Mouse (Mus musculus): ENCODE measurements around the gene Syne2. TPM values are rescaled to one million over a fixed set of nuclear protein-coding genes. Genes with fewer than 3 reads are reported as not detected.

Gene Syne2
- polyA plus RNA-seq, 1 experiment from 2014 or later: 2.7 TPM

DNA sequence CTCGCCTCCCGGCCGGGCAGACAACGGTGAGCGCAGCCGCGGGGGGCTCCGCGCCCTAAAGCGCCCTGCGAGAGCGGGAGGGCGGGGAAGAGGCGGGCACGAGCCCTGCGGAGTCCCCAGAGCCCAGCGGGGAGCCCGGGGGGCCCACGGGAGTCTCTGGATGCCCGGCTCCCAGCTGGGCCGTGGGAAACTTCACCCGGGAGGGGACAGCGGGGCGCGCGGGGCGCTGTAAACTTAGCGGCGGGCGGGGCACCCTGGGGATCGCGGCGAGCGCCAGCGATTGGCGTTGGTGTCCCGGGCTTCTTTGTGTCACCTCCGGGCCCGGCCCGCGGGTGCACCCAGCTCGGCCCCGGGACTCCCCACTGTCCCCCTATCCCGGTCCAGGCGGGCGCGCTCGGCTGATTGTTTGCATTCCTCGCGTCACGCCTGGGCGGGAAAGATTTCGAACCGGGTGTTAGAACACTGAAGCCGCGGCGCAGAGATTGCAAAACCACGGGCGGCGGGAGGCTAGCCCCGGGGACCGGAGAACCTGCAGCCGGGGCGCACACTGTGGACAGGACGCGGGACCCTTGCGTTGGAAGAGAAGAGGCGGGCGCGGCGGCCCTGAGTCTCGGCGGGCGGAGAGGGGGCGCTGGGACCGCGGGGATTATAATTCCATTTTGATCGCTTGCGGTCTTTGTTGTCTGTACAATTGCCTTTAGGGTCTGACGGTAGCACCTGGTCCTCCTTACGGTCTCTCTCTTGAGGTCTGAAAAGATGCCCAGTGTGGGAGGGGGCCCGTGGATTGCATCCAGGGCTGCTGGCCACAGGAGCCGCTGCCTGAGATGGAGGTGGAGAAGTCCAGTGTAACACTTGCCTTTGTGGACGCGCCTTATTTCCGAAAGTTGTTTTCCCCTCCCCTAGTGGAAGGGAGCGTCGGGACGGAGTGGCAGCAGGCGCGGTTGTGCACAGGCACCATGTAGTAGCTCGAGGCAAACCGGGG is 810 bp downstream of the Syne2 start:
- Histone ChIP-seq H3K79me2 (ENCODE audit: inconsistent target) (no peaks in the 10 kb centered on the region), H3K36me3 (ENCODE audit: inconsistent target) (no peaks in the 10 kb centered on the region), H3K27ac (no peak overlapping the region), H3K4me3 (ENCODE audit: inconsistent target) (peak overlapping the region; percentile 21; the same call in 1 of the 2 replicates)
- WGBS (ENCODE audit: missing documents): under 1% methylated on average over 82 of the region's 93 CpGs

DNA sequence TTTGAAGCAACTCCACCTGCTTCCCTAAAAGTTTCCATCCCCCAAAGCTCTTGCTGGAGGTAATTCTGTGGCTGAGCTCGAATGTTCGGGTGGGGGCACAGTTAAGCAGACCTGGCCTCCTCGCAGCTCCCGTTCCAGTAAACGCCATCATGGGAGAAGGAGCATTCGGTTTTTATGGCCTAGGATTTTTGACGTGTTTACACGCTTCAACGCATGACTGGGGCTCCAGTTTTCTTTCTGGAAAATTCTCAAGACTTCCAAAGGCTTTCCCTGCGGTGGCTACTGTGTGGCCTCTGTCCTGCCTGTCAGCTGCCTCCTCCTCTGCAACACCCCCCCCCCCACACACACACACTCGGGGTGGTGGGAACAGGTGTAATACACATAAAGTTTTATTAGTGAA is 1.5 kb downstream of the Syne2 start:
- no peak overlapping the region for H3K27ac ChIP-seq
- no peak overlapping the region for H3K4me3 ChIP-seq (ENCODE audit: inconsistent target)
- H3K36me3 ChIP-seq (ENCODE audit: inconsistent target): no peaks in the 10 kb centered on the region
- WGBS (ENCODE audit: missing documents): 43% methylated on average over 11 of the region's 11 CpGs
- H3K79me2 ChIP-seq (ENCODE audit: inconsistent target): no peaks in the 10 kb centered on the region

DNA sequence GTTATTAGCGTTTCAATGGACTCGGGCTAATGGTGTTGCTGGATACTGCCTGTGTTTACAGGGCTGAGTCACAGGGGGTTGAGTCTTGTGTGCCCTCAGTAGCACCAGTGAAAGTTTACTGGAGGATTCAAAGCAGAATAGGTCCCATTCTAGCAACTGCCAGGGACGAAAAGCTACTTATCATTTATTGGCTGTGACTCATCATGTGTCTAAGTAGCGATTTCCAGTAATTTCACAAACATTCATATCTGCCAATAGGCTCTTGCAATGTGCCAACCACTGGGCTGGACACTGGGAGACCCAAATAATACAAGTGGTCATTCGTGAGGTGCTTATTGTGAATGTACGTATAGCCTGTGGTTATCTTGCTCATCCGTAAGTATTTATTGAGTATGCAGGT is 2.3 kb downstream of the Syne2 start:
- 98% methylated on average over 7 of the region's 7 CpGs for WGBS (ENCODE audit: missing documents)
- no peaks in the 10 kb centered on the region for H3K79me2 ChIP-seq (ENCODE audit: inconsistent target)

GRCm38 (mm10) chr12:75822122-75822521 is 4.2 kb downstream of the Syne2 start:
- H3K27ac ChIP-seq: no peak overlapping the region
- H3K4me3 ChIP-seq (ENCODE audit: inconsistent target): no peak overlapping the region
- no peaks in the 10 kb centered on the region for H3K79me2 ChIP-seq (ENCODE audit: inconsistent target)
- WGBS (ENCODE audit: missing documents): 97% methylated on average over 6 of the region's 6 CpGs
- no peaks in the 10 kb centered on the region for H3K36me3 ChIP-seq (ENCODE audit: inconsistent target)

More for the DNA sequence above, 2.3 kb downstream of the Syne2 start:
- Histone ChIP-seq H3K4me3 (ENCODE audit: inconsistent target) (no peak overlapping the region), H3K36me3 (ENCODE audit: inconsistent target) (no peaks in the 10 kb centered on the region), H3K27ac (no peak overlapping the region)

- Histone ChIP-seq H3K79me2 (ENCODE audit: inconsistent target) (no peaks in the 10 kb centered on the region), H3K36me3 (ENCODE audit: inconsistent target) (no peaks in the 10 kb centered on the region), H3K4me3 (ENCODE audit: inconsistent target) (no peak overlapping the region), H3K27ac (no peak overlapping the region)
- WGBS (ENCODE audit: missing documents): 89% methylated on average over 6 of the region's 6 CpGs
Measured at GRCm38 (mm10) chr12:75823475-75823874, 5.5 kb downstream of the Syne2 start.

DNA sequence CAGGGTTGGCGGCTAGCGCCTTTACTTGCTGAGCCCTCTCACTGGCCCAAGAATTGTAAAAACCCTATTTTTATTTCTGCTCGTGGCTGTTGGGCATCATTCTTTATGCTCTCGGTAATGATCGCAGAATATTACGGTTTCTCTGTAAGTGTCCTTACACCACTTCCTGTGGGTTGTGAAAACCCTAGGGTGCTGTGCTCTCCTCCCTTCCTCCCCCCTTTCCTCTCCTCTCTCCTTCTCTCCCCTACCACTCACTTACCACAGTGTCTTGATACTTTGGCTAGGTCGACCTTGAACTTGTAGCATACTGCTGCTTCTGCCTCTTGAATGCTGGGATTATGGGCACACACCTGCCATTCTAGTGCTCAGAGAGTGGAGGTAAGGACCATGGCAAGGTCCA is 7.5 kb downstream of the Syne2 start:
- Histone ChIP-seq H3K79me2 (ENCODE audit: inconsistent target) (no peaks in the 10 kb centered on the region), H3K27ac (no peak overlapping the region), H3K36me3 (ENCODE audit: inconsistent target) (no peaks in the 10 kb centered on the region), H3K4me3 (ENCODE audit: inconsistent target) (no peak overlapping the region)
- WGBS (ENCODE audit: missing documents): 42% methylated on average over 7 of the region's 7 CpGs

- WGBS (ENCODE audit: missing documents): 87% methylated on average over 10 of the region's 10 CpGs
- Histone ChIP-seq H3K4me3 (ENCODE audit: inconsistent target) (no peak overlapping the region), H3K79me2 (ENCODE audit: inconsistent target) (no peaks in the 10 kb centered on the region), H3K27ac (no peak overlapping the region), H3K36me3 (ENCODE audit: inconsistent target) (no peaks in the 10 kb centered on the region)
Measured at GRCm38 (mm10) chr12:75826699-75827353, 8.9 kb downstream of the Syne2 start.

DNA sequence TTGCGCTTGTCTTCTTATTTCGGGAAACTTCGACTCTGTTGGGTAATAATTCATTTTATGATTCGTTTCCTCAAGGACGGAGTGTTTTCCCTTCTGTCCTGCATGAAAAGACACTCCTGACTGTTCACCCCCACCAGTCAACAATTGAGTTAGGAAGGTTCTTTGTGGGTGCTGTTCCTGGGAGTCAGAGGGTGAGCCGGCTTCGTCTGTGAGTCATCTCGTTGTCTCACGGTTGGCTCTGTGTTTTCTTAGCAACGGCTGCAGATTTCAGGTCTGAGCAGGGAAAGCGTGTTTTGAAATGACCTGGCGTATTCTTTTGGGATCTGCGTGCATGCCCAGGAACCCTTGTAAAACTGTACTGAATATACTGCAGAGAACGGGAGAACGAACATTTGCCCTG is 9.8 kb downstream of the Syne2 start:
- no peak overlapping the region for H3K27ac ChIP-seq
- 87% methylated on average over 15 of the region's 15 CpGs for WGBS (ENCODE audit: missing documents)

GRCm38 (mm10) chr12:75829616-75830015 is 11.7 kb downstream of the Syne2 start:
- 87% methylated on average over 5 of the region's 5 CpGs for WGBS (ENCODE audit: missing documents)
- Histone ChIP-seq H3K27ac (no peak overlapping the region), H3K79me2 (ENCODE audit: inconsistent target) (no peaks in the 10 kb centered on the region), H3K4me3 (ENCODE audit: inconsistent target) (no peak overlapping the region), H3K36me3 (ENCODE audit: inconsistent target) (no peaks in the 10 kb centered on the region)

More for the DNA sequence above, 9.8 kb downstream of the Syne2 start:
- H3K36me3 ChIP-seq (ENCODE audit: inconsistent target): no peaks in the 10 kb centered on the region
- H3K4me3 ChIP-seq (ENCODE audit: inconsistent target): no peak overlapping the region
- H3K79me2 ChIP-seq (ENCODE audit: inconsistent target): no peaks in the 10 kb centered on the region

DNA sequence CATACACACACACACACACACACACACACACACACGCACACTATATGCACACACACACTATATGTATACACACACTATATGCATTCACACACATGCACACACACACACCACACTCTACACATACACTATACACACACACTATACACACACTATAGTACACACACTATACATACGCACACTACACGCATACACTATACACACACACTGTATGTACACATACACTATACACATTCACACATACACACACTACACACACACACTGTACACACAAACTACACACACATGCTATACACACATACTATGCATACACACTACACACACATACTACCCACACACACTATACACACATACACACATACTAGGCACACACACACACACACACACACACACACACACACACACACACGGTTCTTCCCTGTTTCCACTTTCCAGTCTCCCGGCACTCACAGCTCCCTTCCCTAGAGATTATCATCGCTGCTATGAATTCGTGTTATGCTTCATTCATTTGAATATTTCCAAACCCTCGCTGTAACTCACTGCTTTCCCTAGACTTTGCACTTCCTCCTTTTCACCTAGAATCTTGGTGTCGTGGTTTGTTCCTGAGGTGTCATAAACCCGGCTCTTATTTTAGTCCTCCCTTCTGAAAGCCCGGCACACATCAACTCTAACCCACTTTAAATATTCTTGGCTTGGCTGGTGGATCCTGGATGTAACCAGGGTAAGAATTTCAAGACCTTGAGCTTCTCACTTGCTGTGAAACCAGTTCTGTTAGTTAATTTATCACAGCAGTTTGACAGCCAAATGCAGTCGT is 15.4 kb downstream of the Syne2 start:
- Histone ChIP-seq H3K79me2 (ENCODE audit: inconsistent target) (no peaks in the 10 kb centered on the region), H3K36me3 (ENCODE audit: inconsistent target) (no peaks in the 10 kb centered on the region), H3K4me3 (ENCODE audit: inconsistent target) (no peak overlapping the region), H3K27ac (no peak overlapping the region)
- WGBS (ENCODE audit: missing documents): 26% methylated on average over 11 of the region's 12 CpGs

- Histone ChIP-seq H3K4me3 (ENCODE audit: inconsistent target) (no peak overlapping the region), H3K27ac (no peak overlapping the region), H3K79me2 (ENCODE audit: inconsistent target) (no peaks in the 10 kb centered on the region), H3K36me3 (ENCODE audit: inconsistent target) (no peaks in the 10 kb centered on the region)
- WGBS (ENCODE audit: missing documents): 82% methylated on average over 14 of the region's 14 CpGs
Measured at GRCm38 (mm10) chr12:75833960-75834729, 16.2 kb downstream of the Syne2 start.

- H3K79me2 ChIP-seq (ENCODE audit: inconsistent target): no peaks in the 10 kb centered on the region
- no peaks in the 10 kb centered on the region for H3K36me3 ChIP-seq (ENCODE audit: inconsistent target)
- 5% methylated on average over 11 of the region's 11 CpGs for WGBS (ENCODE audit: missing documents)
- H3K4me3 ChIP-seq (ENCODE audit: inconsistent target): no peak overlapping the region
- no peak overlapping the region for H3K27ac ChIP-seq
Measured at GRCm38 (mm10) chr12:75836524-75836962, 18.6 kb downstream of the Syne2 start.

DNA sequence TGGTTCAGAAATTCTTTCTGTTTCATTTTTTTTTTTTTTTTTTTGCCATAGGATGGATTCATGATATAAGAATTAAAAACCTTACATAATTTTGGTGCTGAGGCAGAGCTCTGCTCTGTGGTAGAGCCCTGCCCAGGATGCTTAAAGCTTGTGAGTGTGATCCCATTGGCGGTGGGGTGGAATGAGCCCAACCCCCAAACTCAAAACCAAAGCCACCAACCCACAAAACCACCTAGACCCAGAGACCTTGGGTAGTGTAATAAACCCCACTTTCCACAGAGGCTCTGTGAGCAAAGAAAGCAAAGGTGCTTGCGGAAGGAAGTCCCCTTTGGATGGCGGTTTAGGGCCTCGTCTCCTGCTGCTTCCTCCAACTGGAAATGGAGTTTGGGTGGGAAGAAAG is 19.5 kb downstream of the Syne2 start:
- H3K79me2 ChIP-seq (ENCODE audit: inconsistent target): no peaks in the 10 kb centered on the region
- no peak overlapping the region for H3K4me3 ChIP-seq (ENCODE audit: inconsistent target)
- H3K27ac ChIP-seq: no peak overlapping the region
- H3K36me3 ChIP-seq (ENCODE audit: inconsistent target): no peaks in the 10 kb centered on the region
- WGBS (ENCODE audit: missing documents): 48% methylated on average over 4 of the region's 4 CpGs
